Comparison of ENCODE assay signal across 8 mouse cellular contexts in the genomic region with DNA sequence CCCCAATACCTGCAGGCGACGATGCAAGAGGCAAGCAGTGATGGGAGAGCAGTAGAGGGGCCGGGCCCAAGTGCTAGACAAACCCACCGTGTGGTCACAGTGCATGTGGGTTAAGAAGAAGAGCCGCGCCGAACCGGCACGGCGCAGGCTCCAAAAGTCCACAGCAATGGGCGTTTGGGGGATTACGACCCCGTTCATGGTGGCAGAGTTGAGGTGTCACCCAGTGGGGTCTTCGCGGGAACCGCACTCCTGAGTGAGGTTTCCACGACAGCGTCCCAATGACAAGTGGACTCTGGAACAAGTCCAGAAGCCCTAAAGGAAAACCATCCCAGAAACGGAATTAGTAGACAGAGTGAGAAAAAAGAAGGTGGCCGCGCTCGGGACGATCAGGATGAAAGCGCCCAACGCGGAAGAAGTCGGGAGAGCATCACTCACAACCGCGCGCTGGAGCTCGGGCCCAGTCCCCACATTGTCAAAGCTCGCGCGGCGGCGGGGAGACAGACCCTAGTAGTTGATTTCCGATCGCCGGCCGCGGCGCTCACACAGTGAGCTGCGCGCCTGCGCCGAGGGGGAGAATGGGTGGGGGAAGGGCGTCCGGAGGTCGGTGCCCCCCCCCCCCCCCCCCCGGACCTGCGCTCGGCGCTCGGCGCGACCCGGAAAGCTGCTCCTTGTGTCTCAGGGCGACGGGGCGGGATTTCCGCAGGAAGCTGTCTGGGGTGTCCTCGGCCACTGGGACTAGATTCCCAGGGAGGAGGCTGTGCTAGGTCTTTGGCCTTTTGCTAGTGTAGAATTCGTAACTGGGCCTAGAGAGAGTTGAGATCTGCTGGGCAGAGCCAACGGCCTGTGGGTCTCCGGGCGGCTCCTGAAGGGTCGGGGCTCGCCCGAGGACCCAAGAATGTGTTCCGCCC. TPM values are rescaled to one million over a fixed set of nuclear protein-coding genes. Genes with fewer than 3 reads are reported as not detected.
DNase-seq lines count a peak whose midpoint lies in the region; ATAC-seq and TF ChIP-seq lines count a peak whose summit lies in the region.

A gene (minus strand): TSS at position 554 of the 908 bp plus-strand sequence.
A gene (plus strand): TSS at position 630 of the 908 bp plus-strand sequence.
A gene (plus strand): TSS at position 683 of the 908 bp plus-strand sequence.

- intact Hi-C loops in gastrocnemius, adult 2 months (cut with DNase I), result loop anchor here (1.0 to 5.0 kb wide), 3 partner anchors 18 to 72 kb away; a partner anchor contains a TSS
- intact Hi-C loops in left cerebral cortex, adult 2 months (cut with DNase I), result loop anchor here (1.0 to 5.0 kb wide), 4 partner anchors 18 to 158 kb away; a partner anchor contains a TSS

- H3K4me1 ChIP-seq in hindbrain, postnatal 0 days (ENCODE audit: insufficient read depth, low read length), result peaks cover 15% of the 10 kb centered on the region

- TF ChIP-seq CTCF in gastrocnemius, adult 2 months (IDR thresholded peaks at IDR 0.05), result no peak
- no peak for TF ChIP-seq CTCF in hindbrain, postnatal 0 days (IDR thresholded peaks at IDR 0.05; ENCODE audit: low read depth)
- TF ChIP-seq CTCF in left cerebral cortex, adult 2 months (IDR thresholded peaks at IDR 0.05), result no peak

- peak; percentile 98 for ATAC-seq in hindbrain, postnatal 0 days
- peak; percentile 81 for ATAC-seq in megakaryocyte, adult 5-6 weeks (ENCODE audit: poor library complexity, severe bottlenecking)

- H3K27ac ChIP-seq in gastrocnemius, adult 2 months, result peak within 1 kb of the TSS; percentile 98
- peak within 1 kb of the TSS; percentile 93 for H3K27ac ChIP-seq in hindbrain, postnatal 0 days
- H3K27ac ChIP-seq in left cerebral cortex, adult 2 months, result peak within 1 kb of the TSS; percentile 88

- peak; percentile 80 for DNase-seq in WW6 (ENCODE audit: low read depth, low spot score)
- peak; percentile 71 to 87 for DNase-seq in cerebellum, postnatal 4 days (ENCODE audit: low spot score in 2 of 2)
- peak; percentile 96 for DNase-seq in gastrocnemius, adult 2 months
- peak; percentile 98 for DNase-seq in hindbrain, postnatal 0 days (ENCODE audit: low spot score)
- DNase-seq in left cerebral cortex, adult 2 months (ENCODE audit: extremely low spot score in 1 of 2, low spot score in 2 of 2), result peak; percentile 87 to 90
- DNase-seq in right cerebral cortex, adult 2 months (ENCODE audit: low spot score in 2 of 2), result peak; percentile 86 to 87
- peak; percentile 91 for DNase-seq in urinary bladder, postnatal 14 days (ENCODE audit: low spot score)

- peak within 1 kb of the TSS; percentile 92 for H3K4me3 ChIP-seq in gastrocnemius, adult 2 months
- H3K4me3 ChIP-seq in hindbrain, postnatal 0 days (ENCODE audit: low read length), result peak within 1 kb of the TSS; percentile 88
- peak within 1 kb of the TSS; percentile 77 for H3K4me3 ChIP-seq in left cerebral cortex, adult 2 months

- no peaks in the 10 kb centered on the region for H3K27me3 ChIP-seq in hindbrain, postnatal 0 days (ENCODE audit: insufficient read depth, low read length)

- H3K36me3 ChIP-seq in hindbrain, postnatal 0 days (ENCODE audit: insufficient read depth, low read length), result peaks cover 8% of the 10 kb centered on the region; the same call in 1 of the 2 replicates

- WGBS in hindbrain, postnatal 0 days, result under 1% methylated on average over 58 of the region's 70 CpGs

- H3K9me3 ChIP-seq in hindbrain, postnatal 0 days (ENCODE audit: low read length), result no peaks in the 10 kb centered on the region

- peak within 1 kb of the TSS; percentile 87 for H3K9ac ChIP-seq in hindbrain, postnatal 0 days (replicated peaks; ENCODE audit: low read length)

- peak within 1 kb of the TSS; percentile 89 for H3K4me2 ChIP-seq in hindbrain, postnatal 0 days (ENCODE audit: low read depth, low read length)

RNA-seq across cellular contexts. Expression of the first gene that starts in this region (rescaled TPM):
- 1 to 10 TPM; 6.4 to 8.6 TPM for total RNA-seq in gastrocnemius, adult 2 months (2021)
- total RNA-seq in hindbrain, postnatal 0 days (2014; rRNA removed), result 3.0 and 7.9 TPM in 2 replicates
- 15.4 and 19.1 TPM in 2 replicates for polyA plus RNA-seq in hindbrain, postnatal 0 days (2015; fragmentation: Nextera tagmentation; extraction: Ambion mirVana)
- total RNA-seq in left cerebral cortex, adult 2 months (2021), result 1 to 10 TPM; 7.7 to 8.2 TPM
- total RNA-seq in megakaryocyte, adult 5-6 weeks (2015), result 33.1 and 37.1 TPM in 2 replicates
- total RNA-seq in megakaryocyte, adult 5-6 weeks (2017), result 23.4 and 24.5 TPM in 2 replicates

RNA-seq across cellular contexts. Expression of the second gene that starts in this region (rescaled TPM):
- 1 to 10 TPM; 7.1 to 8.8 TPM for total RNA-seq in gastrocnemius, adult 2 months (2021)
- total RNA-seq in hindbrain, postnatal 0 days (2014; rRNA removed), result 16.1 and 25.8 TPM in 2 replicates
- 16.4 and 20.1 TPM in 2 replicates for polyA plus RNA-seq in hindbrain, postnatal 0 days (2015; fragmentation: Nextera tagmentation; extraction: Ambion mirVana)
- 10 to 100 TPM; 14.8 to 15.8 TPM for total RNA-seq in left cerebral cortex, adult 2 months (2021)
- total RNA-seq in megakaryocyte, adult 5-6 weeks (2015), result 19.2 and 20.2 TPM in 2 replicates
- total RNA-seq in megakaryocyte, adult 5-6 weeks (2017), result 17.8 TPM in 2 replicates

RNA-seq across cellular contexts. Expression of the third gene that starts in this region (rescaled TPM):
- total RNA-seq in gastrocnemius, adult 2 months (2021), result under 1 TPM; 0.46 to 0.47 TPM
- total RNA-seq in hindbrain, postnatal 0 days (2014; rRNA removed), result 1.1 and 1.9 TPM in 2 replicates
- 0.24 TPM in 1 of 2 replicates, not detected in the other for polyA plus RNA-seq in hindbrain, postnatal 0 days (2015; fragmentation: Nextera tagmentation; extraction: Ambion mirVana)
- under 1 TPM; 0.27 to 0.87 TPM for total RNA-seq in left cerebral cortex, adult 2 months (2021)
- total RNA-seq in megakaryocyte, adult 5-6 weeks (2015), result 0.32 and 0.45 TPM in 2 replicates
- not detected in 2 replicates for total RNA-seq in megakaryocyte, adult 5-6 weeks (2017)

Comparison
In these comparisons a context has a peak if more than half of its experiments do, and no peak if none do; other contexts are left out.
1. Peak in every context shown above with its lines: DNase-seq, ATAC-seq, H3K4me3 ChIP-seq and H3K27ac ChIP-seq.